Mouse (Mus musculus) cortical plate, adult 2 months (tissue): ENCODE measurements around the gene Nt5c1a. TPM values are rescaled to one million over a fixed set of nuclear protein-coding genes. Genes with fewer than 3 reads are reported as not detected.

Experiments
- H3K27ac ChIP-seq: fragments of 200-500 bp; 2 replicates; pipeline ENCODE4 v1.5.1; 2012; ENCODE audit warnings: low read length, control low read depth, inconsistent platforms; ENCODE audit not compliant: insufficient read depth
- H3K4me1 ChIP-seq: fragments of 200-500 bp; 2 replicates; pipeline ENCODE4 v1.6.1; 2011; ENCODE audit warnings: low read length; ENCODE audit not compliant: control insufficient read depth, insufficient read depth
- H3K4me3 ChIP-seq: fragments of 200-500 bp; 2 replicates; pipeline ENCODE4 v1.5.1; 2011; ENCODE audit warnings: mild to moderate bottlenecking, low read length, control low read depth; ENCODE audit not compliant: insufficient read depth
- CTCF ChIP-seq: fragments of 200-500 bp; IDR thresholded peaks from 2 replicates; pipeline ENCODE4 v1.5.1; 2011; ENCODE audit warnings: mild to moderate bottlenecking, control low read depth, low read length; ENCODE audit not compliant: insufficient read depth; ENCODE audit errors: extremely low read depth
- POLR2A ChIP-seq: fragments of 200-500 bp; IDR thresholded peaks from 2 replicates; pipeline ENCODE4 v1.6.1; 2011; ENCODE audit warnings: mild to moderate bottlenecking, low read length, control low read depth; ENCODE audit not compliant: insufficient read depth; ENCODE audit errors: extremely low read depth
- polyA plus RNA-seq: library from polyadenylated mRNA; depleted of rRNA; stranded (reverse); fragments of >200 nt; gene quantifications from 2 replicates; pipeline ENCODE4 v1.2.3, GENCODE M21; 2012; rRNA removed

Gene Nt5c1a
- polyA plus RNA-seq, 1 experiment: 3.3 TPM

GRCm38 (mm10) chr4:123239361-123240203 lies 38.3 kb downstream of the Nt5c1a start:
- no peak for TF ChIP-seq POLR2A
- TF ChIP-seq CTCF: no peak
- Histone ChIP-seq H3K27ac (no peak overlapping the region), H3K4me3 (no peak overlapping the region), H3K4me1 (no peaks in the 10 kb centered on the region)

- Histone ChIP-seq H3K4me1 (no peaks in the 10 kb centered on the region), H3K4me3 (no peak overlapping the region), H3K27ac (no peak overlapping the region)
- TF ChIP-seq POLR2A (no peak), CTCF (no peak)
These were observed 44.9 kb downstream of the Nt5c1a start for GRCm38 (mm10) chr4:123246221-123246620.

GRCm38 (mm10) chr4:123246651-123247050 lies 45.3 kb downstream of the Nt5c1a start:
- Histone ChIP-seq H3K4me3 (no peak overlapping the region), H3K4me1 (no peaks in the 10 kb centered on the region), H3K27ac (no peak overlapping the region)
- TF ChIP-seq POLR2A: no peak
- TF ChIP-seq CTCF: no peak

- no peaks in the 10 kb centered on the region for H3K4me1 ChIP-seq
- no peak overlapping the region for H3K4me3 ChIP-seq
- no peak overlapping the region for H3K27ac ChIP-seq
- TF ChIP-seq POLR2A (no peak), CTCF (no peak)
These were observed 46.0 kb downstream of the Nt5c1a start for GRCm38 (mm10) chr4:123247147-123247880.

GRCm38 (mm10) chr4:123248971-123249567 lies 47.8 kb downstream of the Nt5c1a start:
- Histone ChIP-seq H3K27ac (no peak overlapping the region), H3K4me1 (no peaks in the 10 kb centered on the region), H3K4me3 (no peak overlapping the region)
- TF ChIP-seq POLR2A: no peak
- TF ChIP-seq CTCF: no peak

GRCm38 (mm10) chr4:123252214-123252613 lies 50.9 kb downstream of the Nt5c1a start:
- Histone ChIP-seq H3K27ac (no peak overlapping the region), H3K4me1 (no peaks in the 10 kb centered on the region), H3K4me3 (no peak overlapping the region)
- no peak for TF ChIP-seq POLR2A
- TF ChIP-seq CTCF: no peak

- Histone ChIP-seq H3K4me1 (no peaks in the 10 kb centered on the region), H3K4me3 (no peak overlapping the region), H3K27ac (no peak overlapping the region)
- TF ChIP-seq POLR2A (no peak), CTCF (peak; percentile 32)
These were observed 53.3 kb downstream of the Nt5c1a start for GRCm38 (mm10) chr4:123254617-123255016.

- H3K27ac ChIP-seq: no peak overlapping the region
- H3K4me3 ChIP-seq: no peak overlapping the region
- no peaks in the 10 kb centered on the region for H3K4me1 ChIP-seq
- TF ChIP-seq POLR2A: no peak
These were observed 58.9 kb downstream of the Nt5c1a start for GRCm38 (mm10) chr4:123260071-123260746.

- H3K4me1 ChIP-seq: no peaks in the 10 kb centered on the region
- H3K27ac ChIP-seq: no peak within 1 kb of the TSS
- no peak within 1 kb of the TSS for H3K4me3 ChIP-seq
- TF ChIP-seq POLR2A (no peak), CTCF (no peak)
These were observed 60.6 kb downstream of the Nt5c1a start, which contains the start of gene Pabpc4 for GRCm38 (mm10) chr4:123261721-123262401. Gene Pabpc4, plus strand, starts transcription at chr4:123262351.

Other genes starting within 250 kb of the Nt5c1a start
- 36.1 and 37.3 TPM in 2 replicates for gene Mfsd2a, start 240.3 kb upstream of the Nt5c1a start, polyA plus RNA-seq
- gene Mycl, start 205.9 kb upstream of the Nt5c1a start, polyA plus RNA-seq: 8.4 and 10.1 TPM in 2 replicates
- 12.6 and 15.7 TPM in 2 replicates for gene Trit1, start 184.9 kb upstream of the Nt5c1a start, polyA plus RNA-seq
- gene Bmp8b, start 96.3 kb upstream of the Nt5c1a start, polyA plus RNA-seq: 0.15 and 0.40 TPM in 2 replicates
- gene Oxct2b, start 85.2 kb upstream of the Nt5c1a start, polyA plus RNA-seq: 0.08 and 0.21 TPM in 2 replicates
- gene Ppie, start 61.6 kb upstream of the Nt5c1a start, polyA plus RNA-seq: 18.2 and 19.7 TPM in 2 replicates
- 562 and 609 TPM in 2 replicates for gene Hpcal4, start 18.3 kb upstream of the Nt5c1a start, polyA plus RNA-seq
- 2.0 TPM in 2 replicates for gene Heyl, start 32.1 kb downstream of the Nt5c1a start, polyA plus RNA-seq
- 35.3 and 35.6 TPM in 2 replicates for gene Pabpc4, start 60.8 kb downstream of the Nt5c1a start, polyA plus RNA-seq
- 0.10 and 0.13 TPM in 2 replicates for gene Oxct2a, start 122.1 kb downstream of the Nt5c1a start, polyA plus RNA-seq
- 0.17 and 0.23 TPM in 2 replicates for gene Bmp8a, start 141.7 kb downstream of the Nt5c1a start, polyA plus RNA-seq